Mouse (Mus musculus) induced T-regulatory cell, adult 2 months (primary cell): Measurements from ENCODE around the gene Pcdh7.

Source experiments
- DNase-seq: peaks from one replicate; pipeline ENCODE4 v3.0.0-alpha.2; 2012; ENCODE audit warnings: low read depth

The Pcdh7 gene

GRCm38 (mm10) chr5:57803108-57803507, 85.3 kb downstream of the Pcdh7 start:
- DNase-seq: no peak

GRCm38 (mm10) chr5:57803890-57804289, 86.1 kb downstream of the Pcdh7 start:
- no peak for DNase-seq

- no peak for DNase-seq
Observed at GRCm38 (mm10) chr5:57807350-57807749, 89.6 kb downstream of the Pcdh7 start.

DNA sequence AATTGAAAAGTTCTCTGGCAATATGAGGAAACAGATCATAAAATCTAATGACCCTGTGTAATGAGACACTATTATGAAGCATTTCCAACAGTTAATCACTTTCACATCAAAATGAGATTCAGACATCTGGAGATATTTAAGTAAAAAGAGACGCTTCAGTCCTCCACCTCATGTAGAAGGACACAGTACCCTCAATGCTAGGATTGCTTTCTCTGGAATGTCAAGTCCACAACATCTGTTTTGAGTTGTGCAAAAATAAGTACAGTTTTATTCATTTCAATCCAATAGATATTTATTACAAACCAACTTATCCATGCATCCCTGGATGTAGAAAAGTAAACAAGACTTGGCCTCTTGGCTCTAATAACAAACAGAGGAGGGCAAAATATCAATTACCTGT, 92.9 kb downstream of the Pcdh7 start:
- DNase-seq: no peak

- DNase-seq: no peak
Observed at GRCm38 (mm10) chr5:57815964-57816589, 98.3 kb downstream of the Pcdh7 start.

- DNase-seq: no peak
Observed at GRCm38 (mm10) chr5:57819788-57820187, 102.0 kb downstream of the Pcdh7 start.

DNA sequence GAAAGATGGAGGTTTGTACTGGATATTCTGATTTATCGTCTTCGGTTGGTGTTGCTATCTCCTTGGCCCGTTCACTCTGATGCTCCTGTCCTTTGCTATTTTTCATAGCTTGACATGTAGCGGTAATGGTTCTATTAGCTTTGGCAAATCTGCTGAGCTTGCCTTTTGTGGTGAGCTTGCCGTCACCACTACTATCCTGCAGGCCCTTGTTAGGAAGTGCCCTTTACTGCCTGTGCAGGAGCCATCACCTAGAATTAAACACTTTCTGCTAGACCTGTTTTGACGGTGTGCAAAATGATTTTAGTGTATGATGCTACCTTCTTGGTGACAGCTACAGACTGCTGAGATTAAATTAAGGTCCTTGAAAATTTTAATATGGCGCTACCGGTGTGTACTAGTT, 103.3 kb downstream of the Pcdh7 start:
- no peak for DNase-seq

DNA sequence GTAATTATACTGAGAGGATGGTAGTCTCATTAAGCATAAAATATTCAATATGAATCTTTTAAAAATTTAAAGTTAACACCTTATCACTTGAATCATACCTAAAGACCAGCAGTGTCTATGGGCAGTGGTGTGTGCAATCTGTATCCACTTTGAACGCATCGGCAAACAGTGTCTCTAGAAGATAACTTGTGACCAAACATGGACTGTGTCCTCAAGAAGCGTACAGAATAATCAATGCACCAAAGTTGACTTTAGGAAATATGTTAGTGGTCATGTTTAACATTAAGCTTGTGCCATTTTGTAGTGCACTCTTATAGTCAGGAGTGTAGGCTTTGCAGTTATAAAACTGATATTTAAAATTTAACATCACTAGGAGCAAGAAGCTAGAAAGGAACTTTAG, 110.7 kb downstream of the Pcdh7 start:
- no peak for DNase-seq

DNA sequence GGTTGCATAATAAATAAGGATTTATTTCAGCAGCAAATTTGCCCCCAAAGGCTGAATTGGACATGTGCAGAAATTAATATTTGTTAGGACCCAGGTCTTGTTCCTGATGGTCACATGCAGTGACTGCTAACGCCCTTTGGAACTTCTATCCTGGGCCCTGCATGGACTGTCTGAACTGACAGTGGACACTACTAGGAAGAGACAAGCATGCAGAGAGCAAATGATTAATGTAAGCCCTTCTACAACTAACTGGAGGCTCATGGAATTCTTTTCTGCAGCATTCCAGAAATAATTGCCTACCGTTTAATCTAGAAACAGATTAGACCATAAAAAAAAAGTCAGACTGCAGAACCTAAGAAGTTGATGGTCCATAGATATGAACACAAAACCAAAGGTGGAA, 119.4 kb downstream of the Pcdh7 start:
- no peak for DNase-seq

DNA sequence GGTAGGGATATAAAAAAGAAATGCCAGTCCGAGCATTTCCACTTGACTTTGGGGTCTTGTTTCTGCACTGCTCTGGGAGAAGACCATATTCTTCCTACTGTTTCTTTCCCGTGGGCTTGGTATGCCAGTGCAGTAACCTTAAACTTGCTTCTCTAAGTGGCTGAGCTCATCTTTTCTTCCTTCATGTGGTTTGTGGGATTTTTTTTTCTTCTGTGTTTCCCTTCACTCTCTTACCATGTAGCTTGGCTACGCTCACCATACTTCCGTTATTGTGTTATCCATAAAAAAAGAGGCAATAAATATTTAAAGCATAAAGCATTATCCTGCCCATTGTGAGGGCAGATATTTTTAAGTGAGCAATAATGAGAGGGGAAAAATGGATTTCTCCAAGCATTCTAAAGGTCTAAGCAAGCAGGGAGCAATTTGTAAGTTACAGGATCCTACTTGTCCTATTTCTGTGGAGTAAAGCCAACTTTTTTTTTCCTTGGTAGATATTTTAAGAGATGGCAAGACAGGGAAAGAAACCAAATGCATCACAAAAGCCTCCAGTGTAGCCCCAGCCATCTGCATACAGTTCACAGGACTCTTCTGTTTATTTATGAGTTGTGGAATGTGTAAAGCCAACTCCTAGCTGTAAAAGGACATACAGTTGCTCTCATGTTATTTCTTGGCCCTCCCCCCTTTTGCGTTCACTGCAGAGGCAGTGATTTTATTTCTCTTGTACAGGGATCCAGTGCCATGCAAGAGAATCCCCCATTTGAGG, 123.8 kb downstream of the Pcdh7 start:
- DNase-seq: no peak

DNA sequence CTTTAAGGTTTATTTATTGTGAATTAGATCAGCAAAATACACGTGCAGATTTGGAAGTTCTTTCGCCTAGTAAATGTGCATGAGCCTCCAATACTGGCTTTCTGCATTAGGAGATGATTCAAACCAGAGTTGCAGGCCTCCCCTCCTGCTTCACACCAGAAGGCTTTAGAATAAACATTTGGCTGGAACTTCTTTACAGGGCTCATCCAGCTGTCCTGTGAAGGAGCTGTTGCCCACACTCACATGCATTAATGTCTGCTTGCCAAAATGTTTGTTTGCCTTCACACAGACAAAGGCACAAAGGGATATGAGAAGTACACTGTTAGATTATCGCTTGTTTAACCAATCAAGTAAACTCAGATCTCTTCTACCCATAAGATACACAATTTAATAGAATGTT, 129.7 kb downstream of the Pcdh7 start:
- no peak for DNase-seq

DNA sequence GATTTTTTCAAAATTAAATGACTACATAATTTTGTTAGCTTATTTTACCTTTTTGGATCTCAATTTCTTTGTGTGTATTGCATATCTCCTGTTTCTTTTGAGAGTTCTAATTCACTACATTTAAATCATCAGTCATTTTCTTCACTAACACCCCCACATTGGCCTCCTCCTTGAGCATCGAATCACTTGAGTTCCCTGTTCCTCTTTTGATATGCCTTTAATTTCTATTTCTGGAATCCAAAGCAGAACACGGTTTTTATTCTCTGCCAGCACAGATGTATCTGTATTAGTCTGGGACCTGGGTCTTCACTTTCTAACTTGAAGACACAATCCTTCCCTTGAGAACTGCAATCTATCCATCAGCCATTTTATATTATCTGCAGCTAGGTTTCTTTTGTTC, 132.3 kb downstream of the Pcdh7 start:
- DNase-seq: no peak

DNA sequence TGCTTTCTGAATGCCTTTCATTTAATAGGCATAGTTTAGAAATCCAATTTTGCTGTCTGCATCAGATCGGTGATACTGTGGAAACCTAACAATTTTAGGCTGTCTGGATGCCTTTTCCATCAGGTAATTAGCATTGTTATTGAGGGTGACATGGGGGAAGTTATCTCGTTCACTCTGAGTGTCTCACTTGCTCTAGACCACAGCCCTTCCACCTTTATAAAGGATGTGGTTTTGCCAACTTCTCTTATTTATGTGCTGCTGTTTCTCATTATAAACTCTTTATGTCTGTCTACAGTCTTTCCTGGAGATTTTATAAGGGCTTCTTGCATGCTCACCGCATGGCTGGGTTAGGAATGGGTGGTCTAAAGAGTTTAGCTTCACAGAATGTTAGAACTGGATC, 139.5 kb downstream of the Pcdh7 start:
- DNase-seq: no peak

DNA sequence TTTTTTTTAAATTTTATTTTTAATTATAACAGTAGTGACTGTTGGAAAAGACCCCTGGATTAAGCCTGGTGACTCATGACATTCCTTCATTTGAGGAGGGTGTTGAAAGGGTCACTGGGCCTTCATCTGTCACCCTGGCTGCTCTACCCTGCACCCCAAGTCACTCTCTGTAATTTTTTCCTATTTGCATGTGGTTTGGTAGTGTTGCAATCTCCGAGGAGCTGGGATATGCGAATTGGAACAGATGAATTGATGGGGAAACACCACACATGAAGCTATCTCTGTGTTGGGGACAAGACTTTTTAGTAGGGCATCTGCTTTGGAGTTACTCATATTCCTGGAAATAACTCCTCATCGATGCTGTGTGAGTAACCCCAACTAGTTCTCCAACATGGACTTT, 146.5 kb downstream of the Pcdh7 start:
- no peak for DNase-seq

- DNase-seq: no peak
Observed at GRCm38 (mm10) chr5:57865256-57865655, 147.5 kb downstream of the Pcdh7 start.

DNA sequence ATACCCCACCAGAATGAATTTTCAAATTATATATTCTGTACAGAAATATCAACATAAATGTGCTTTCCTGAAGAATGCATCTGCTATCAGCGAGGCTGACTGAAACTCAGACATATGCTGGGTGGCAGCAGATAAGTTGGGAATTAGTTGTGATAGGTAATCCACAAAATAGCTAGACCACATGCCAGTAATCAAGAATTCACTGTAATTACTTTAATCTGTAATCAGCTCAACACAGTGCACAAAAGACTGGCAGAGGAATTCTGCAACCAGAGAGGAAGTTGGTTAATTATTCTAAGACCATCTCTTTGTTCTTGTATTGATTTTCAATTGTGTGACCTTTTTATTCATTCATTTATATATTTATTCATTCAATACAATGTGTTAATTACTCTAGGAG, 148.3 kb downstream of the Pcdh7 start:
- no peak for DNase-seq

GRCm38 (mm10) chr5:57867906-57868305, 150.1 kb downstream of the Pcdh7 start:
- no peak for DNase-seq

DNA sequence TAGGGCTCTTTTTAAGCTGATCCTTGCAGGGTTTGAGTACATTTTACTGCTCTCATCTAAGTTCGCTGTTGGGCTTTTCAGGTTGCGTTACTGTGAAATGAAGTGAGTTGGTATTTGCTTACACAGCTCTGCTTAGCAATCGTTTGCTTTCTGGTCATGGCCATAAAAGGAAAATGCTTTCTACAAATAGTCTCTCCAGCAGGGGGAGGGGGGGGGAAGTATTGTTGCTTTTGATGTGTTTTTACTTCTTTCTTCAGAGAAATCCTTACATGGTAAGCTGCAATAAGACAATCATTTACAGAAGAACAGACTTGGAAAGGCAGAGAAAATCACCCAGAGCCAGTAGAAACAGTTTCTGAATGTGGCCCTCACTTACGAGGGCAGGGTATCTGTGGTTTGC, 150.9 kb downstream of the Pcdh7 start:
- peak; percentile 1 for DNase-seq

GRCm38 (mm10) chr5:57870727-57871126, 153.0 kb downstream of the Pcdh7 start:
- DNase-seq: no peak

- DNase-seq: no peak
Observed at GRCm38 (mm10) chr5:57884982-57885381, 167.2 kb downstream of the Pcdh7 start.

GRCm38 (mm10) chr5:57899018-57899614, 181.3 kb downstream of the Pcdh7 start:
- no peak for DNase-seq

- DNase-seq: no peak
Observed at GRCm38 (mm10) chr5:57907218-57907617, 189.5 kb downstream of the Pcdh7 start.

GRCm38 (mm10) chr5:57921140-57921539, 203.4 kb downstream of the Pcdh7 start:
- no peak for DNase-seq

GRCm38 (mm10) chr5:57931331-57931730, 213.6 kb downstream of the Pcdh7 start:
- no peak for DNase-seq
